Mouse (Mus musculus) 3134 (cell line): Measurements from ENCODE around the gene Ank.
"Not testable (repeated sequence)": the region's sequence is repeated elsewhere in the genome, so short reads cannot be mapped to it uniquely, and the experiment has no call there.

Experiments used
- DNase-seq: peaks from one replicate; pipeline ENCODE4 v3.0.0-alpha.2; 2011; ENCODE audit warnings: low spot score; ENCODE audit not compliant: insufficient read length; ENCODE audit errors: extremely low read depth

The Ank gene

DNA sequence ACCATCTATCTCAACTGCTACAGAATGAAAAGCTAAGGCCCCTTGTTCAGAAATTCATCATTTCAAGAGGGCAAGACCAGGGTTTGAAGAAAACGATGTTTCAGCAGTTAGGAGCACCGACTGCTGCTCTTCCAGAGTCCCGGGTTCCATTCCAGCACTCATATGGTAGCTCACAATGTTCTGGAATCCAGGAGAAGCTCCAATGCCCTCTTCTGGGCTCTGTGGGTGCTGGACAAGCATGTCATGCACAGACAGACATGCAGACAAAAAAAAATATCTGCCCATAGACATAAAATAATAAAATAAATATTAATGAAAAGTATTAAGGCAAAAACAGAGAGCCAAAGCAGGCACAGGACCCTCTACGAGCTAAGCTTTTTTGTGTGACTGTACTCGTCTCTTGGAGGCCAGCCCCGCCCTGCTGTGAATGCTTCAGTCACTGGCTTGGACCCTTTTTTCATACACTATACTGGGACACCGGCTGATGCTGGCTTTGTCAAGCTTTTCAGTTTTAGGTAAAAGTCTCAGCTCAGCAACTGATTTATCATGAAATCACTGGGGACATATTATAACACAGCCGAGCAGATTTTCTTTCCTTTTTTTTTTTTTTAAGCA lies 979 bp upstream of the Ank start:
- DNase-seq, result peak; percentile 48

DNA sequence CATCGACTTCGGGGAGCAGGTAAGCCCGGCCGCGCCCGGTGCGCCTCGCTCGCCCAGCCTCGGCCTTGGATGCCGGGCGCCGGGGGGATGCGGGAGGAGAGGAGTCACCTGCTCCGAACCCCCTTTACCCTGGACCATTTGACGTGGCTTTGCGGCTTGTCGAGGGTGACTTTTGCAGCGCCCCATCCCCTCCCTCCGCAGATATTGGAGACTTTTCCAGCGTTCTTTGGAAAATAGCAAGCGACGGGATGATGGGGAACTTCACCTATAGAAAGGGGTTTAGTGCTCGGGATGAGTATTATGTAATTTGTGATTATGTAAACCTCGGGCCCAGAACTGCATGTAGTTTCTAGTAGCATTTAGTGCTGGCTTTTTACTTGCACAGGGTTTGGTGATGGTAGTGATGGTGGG lies 609 bp downstream of the Ank start:
- DNase-seq, result no peak

DNA sequence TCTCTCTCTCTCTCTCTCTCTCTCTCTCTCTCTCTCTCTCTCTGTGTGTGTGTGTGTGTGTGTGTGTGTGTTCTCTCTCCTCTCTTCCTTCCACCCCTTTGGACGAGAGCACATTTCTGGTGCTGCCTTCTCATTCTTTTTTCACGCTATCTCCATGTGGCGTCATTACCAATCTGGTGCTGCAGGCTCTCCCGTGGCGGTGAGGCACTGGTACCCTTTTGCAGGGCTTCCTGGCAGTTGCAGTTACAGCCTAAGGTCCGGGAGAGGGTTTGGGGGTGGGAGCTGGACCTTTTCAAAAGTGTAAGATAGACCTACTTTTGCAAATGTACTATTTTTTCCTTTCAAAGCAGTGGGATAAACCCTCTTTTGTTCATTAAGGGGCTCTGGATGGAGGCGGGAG lies 1.2 kb downstream of the Ank start:
- DNase-seq, result peak; percentile 44

DNA sequence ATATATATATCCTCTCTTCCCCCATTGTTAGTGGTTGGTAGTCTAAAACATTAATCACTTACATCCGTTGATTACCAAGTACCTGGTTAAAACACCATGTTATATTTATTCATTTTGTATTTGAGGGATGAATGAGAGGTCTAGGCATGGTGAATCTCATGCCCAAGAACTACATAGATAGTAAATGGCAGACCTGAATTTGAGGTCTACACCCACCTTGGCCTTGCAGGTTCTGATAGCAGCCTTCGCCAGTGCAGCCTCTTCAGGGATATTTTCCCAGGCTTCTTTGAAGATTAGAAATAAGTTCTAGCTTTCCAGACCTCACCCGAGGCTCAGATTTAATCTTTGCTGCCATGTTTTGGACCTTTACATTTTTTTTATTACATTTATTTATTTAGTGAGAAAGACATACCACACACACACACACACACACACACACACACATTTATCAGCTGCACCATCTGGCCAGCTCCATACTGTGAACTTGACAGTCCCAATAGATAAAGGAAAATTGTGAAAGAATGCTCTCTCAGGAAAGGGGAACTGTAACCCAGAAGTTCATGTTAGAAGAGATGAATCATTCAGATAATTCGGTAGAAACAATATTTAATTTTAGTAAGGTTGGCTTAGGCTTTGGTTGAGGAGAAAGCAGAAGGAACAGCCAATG lies 2.5 kb downstream of the Ank start:
- DNase-seq, result no peak

DNA sequence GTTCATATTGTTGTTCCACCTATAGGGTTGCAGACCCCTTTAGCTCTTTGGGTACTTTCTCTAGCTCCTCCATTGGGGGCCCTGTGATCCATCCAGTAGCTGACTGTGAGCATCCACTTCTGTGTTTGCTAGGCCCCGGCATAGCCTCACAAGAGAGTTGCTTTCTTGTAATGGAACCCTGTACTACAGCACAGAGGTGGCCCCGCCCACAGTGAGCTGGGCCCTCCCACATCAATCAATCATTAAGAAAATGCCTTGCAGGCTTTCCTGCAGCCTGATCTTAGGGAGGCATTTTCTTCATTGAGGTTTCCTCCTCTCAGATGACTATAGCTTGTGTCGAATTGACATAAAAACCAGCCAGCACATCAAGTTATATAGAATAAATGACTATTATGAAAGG lies 3.9 kb downstream of the Ank start:
- DNase-seq, result not testable (repeated sequence)

DNA sequence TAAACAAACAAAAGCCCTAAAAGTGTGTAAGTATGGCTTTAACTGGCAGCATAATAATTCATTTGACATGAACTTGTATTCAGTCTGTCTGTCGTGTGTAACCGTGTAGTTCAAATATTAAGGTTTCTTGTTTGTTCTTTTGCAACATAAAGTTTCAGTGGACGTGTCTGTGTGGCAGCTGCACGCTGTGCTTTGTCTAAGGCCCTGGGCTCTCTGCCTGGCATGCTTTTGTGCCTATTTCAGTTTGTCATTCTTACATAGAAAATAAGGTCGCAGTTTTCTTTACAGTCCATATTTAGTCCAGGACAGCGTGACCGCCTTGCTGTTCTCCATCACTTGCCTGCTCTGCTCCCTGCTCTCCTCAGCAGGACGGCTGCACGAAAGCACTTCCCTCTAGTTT lies 5.8 kb downstream of the Ank start:
- no peak for DNase-seq

DNA sequence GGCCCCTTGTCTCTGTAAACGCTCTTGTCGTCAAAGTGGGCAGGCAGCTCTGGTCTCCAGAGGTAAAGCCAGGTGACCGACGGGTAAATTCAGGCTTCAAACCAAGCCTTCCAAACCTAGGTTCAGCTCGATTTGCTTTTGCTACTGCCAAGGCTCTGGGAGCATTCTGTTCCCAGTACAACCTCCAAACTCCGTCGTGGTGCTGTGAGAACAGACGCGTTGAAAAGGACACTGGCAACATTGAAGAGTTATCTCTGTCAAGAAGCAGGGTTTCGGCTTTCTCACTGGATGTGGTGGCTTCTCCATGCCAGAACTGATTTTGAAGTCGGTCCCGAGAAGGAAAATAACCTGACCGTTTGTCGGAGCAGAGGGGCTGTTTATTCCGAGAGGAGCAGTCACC lies 9.5 kb downstream of the Ank start:
- DNase-seq, result no peak

DNA sequence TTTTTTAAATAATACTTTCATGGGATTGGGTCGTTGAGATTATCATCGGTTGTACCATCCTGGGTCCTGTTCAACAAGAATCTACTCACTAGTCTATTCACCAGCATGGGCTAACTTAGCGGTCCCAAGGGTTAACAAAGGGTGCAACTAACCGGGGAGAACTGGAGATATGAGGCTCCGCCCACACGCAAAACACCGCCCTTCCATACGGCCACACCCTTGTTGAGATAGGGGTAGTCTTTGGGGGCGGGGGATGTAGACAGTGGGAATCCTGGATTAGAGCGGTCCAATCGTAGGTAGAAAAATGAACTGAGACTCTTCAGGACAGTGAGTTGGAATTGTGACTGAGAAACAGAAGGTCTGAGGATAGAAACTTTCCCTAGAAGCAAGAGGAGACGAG lies 10.2 kb downstream of the Ank start:
- no peak for DNase-seq

DNA sequence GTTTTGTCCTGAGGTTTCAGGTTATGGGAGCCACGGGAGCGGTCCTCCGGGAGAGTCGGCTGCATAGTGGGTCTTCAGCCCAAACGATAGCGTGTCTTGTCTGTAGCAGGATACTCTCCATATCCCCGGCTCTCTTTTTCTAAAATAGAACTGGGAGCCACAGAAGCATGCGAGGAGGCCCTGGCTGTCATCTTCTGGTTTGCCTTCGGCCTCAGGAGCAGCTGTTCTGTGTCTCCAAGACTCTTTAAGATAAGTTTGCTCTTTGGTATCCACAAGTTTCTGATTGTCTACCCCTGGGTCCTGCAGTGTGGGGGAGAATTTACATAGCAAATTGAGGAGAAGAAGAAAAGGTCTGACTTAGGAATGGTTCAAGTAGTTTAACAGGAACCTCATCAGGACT lies 10.7 kb downstream of the Ank start:
- no peak for DNase-seq

DNA sequence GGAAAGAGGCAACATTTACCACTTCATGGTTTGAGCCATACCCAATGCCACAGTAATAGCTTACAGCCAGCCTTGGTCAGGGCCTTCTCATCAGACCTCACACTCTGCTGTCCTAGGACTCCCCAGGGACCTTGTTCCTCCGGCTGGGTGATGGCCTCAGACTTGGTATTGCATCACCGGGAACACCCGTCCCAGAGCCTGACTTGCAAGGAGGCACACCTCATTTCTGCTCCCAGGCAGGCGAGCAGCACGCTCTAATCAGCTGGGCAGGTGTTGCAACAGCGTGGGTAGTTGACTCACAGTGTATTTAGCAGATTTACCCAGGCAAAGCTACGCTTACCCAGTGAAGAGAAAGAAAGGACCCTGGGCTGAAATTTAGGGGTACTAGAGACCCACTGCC lies 11.2 kb downstream of the Ank start:
- DNase-seq, result peak; percentile 76

DNA sequence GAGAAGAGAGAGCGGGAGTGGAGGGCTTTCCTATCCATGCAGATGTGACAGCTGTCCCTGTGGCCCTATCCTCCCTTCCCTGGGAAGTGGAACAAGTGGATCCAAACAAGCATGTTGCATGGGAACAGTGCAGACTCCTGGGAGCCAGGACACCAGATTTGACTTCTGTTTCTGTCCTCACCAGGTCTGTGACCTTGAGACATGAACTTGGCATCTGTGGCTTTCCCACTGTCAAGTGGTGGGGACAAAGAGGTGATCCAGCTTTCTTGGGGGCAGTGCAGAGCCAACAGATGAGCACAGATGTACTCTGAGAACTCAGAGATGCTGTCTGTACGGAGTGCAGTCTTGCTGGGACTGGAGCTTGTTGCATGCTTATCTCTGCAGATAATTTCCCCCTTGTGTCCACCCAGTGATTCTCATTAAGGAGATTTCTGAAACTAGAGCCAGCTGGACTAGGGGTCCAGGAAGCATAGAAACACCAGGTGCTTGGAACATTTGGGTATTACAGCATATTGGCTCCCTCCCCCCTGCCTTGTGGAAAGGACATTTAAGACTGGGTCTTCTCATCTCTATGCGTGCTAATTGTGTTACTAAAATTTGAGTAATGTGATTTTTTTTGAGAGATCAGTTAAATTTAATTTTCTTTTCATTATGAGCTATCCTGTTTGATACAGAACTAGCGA lies 14.0 kb downstream of the Ank start:
- no peak for DNase-seq

DNA sequence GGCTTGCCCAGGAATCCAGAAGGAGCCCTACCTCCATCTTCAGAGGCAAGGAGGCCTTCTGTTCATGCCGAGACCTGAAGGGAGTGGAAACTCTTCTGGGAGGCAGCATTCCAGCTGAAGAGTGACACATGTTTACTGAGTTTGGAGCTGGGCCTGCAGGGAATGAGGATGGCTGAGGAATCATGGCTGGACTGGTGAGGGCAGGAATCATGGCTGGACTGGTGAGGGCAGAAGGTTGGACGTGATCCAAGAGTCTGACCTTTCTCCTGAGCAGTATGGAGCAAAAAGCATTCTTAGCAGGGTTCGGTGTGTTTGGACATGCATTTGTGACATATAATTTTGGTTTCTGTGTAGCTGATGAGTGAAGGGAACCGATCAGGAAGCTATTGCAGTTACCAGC lies 15.5 kb downstream of the Ank start:
- no peak for DNase-seq

DNA sequence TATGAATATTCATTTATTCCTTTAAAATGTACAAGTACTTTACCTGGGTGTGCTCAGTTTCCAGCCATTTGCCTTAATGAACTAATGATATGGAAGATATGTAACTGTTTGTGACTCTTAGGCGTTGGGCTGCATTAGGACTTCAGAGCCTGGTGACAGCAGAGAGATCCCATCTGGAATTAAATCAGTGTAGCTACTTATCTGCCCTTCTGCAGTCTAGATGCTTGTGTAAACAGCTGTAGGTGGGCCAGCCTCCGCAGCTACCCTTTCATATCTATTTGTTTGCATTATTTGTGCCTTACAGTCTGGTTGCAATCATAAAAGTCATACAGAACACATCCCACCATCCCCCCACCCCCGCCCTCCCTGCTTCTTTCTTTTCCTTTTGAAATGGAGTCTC lies 16.7 kb downstream of the Ank start:
- no peak for DNase-seq

DNA sequence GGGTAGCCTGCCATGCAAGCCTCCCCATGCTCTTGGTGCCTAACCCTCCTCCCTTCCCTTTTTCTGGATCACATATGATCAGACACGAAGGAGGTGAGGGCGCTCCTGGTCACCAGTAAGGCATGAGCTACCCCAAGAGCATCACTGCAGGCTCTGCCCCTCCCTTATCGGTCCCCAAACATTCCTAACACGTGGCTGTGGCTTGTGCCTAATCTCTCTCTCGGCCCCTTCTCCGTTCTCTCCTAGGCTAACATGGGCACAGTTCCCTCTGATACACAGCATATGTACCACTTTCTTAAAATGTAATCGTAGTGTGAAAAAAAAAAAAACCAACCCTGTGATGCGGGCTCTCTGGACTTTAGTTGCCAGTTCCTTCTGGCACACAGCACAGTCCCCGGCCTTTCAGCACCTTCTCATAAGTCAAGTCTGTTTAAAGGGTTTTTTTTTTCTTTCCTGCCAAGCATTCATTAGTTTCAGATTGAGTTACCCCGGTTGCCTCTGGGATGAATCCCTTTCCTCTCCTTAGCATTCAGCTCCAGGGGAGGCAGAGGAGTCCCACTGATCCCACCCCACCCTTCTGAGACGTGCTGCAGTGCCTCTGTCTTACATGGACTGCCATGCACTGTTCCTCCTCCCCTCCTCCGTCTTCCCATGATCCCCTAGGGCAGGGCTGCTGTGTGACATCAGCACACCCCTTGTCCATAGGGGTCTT lies 19.2 kb downstream of the Ank start:
- no peak for DNase-seq

DNA sequence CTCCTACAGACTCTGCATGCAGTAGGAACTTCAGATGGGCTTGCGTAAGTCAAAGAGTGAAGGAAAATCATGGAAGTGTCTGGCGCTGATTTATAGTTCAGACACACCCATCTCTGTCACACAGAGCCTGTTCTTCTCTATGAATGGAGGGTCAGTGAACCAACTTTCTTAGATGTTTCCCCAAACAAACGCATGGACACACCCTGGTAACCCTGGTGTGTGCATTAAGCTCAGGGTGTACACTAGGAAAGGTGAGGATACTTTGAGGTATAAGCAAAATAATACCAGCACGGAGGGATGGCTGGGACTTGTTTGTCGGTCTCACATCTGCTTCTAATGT lies 19.8 kb downstream of the Ank start:
- DNase-seq, result no peak

DNA sequence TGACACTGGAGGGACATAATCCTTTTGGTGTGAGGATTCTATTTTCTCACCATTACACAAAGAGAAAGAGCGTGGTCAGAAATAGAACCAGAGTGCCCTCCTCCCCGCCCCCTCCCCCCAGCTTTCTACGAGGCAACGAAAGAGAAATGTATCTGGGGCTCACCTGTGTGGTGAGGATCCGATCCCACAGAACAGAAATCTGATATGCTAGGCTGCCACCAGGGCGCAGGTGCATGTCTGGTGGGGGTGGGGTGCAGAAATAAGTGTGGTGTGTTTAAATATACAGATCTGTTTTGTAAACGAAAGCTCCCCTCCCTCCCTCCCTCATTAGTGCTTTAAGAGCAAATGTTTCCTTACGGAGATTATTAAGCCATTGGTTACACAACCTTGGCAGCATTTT lies 20.6 kb downstream of the Ank start:
- DNase-seq, result no peak

DNA sequence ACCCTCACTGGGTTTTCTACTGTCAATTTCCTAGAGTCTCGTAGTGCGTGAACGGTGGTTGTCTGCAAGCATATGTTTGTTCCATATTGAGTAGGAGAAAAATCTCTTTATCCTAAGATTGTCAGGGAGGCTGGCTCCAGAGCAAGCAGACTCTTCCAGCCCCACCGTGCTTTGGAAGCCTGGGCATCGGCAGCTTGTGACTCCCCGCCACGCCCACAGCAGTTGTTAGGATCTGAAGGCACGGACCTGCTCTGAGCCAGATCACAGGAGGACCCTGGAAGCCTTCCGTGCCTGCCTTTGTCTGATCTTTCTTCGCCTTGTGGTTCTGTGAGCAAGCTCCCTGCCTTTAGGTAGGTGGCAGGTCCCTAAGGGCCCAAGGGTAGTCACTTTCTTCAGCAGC lies 21.6 kb downstream of the Ank start:
- DNase-seq, result no peak

DNA sequence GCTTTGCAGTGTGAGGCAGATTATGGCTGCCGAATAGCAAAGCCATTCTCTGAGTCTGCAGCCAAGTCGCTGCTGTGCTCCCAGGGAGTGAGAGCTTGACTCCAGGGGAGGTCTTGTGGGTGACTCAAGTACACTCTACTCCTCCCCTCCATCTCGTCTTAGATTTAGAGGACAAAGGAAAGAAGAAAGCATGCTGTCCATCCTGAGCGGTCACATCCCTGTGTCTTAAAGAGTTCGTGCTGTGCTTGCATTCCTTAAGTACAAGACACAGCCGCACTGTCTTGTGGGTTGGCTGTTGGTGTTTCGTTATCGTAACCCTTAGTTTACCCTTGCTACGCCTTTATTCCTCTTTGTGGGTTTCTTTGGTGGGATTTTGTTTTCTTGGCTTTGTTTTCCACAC lies 24.2 kb downstream of the Ank start:
- DNase-seq, result no peak

DNA sequence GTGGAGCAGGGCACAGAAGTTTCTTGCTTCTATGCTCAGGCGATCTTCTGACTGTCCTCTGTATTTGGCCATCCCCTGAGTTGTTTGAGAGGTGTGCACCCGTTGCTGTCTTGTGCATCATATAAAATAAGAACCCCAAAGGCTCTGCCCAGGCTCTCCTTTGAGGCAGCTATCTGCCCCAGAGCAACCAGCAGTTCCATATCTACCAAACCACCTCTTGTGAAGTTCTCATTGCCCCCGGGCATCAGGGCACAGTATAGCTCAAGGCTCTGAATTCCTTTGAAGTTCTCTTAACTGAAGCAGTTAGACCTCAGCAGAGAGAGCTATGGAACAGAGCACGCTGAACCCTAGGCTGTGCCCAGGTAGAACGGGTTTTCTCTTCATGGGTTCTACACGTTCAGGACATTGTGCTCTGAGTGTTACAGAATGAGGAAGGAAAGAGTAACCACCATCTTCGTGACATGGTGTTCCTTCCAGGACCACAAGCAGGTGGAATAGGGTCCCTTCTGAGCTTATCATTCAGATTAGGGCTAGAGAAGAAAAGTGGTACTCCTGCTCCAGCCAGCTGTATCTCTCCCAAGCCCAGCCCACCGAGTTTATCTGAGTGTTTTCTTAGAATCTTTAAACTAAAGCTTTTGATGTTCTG lies 25.1 kb downstream of the Ank start:
- no peak for DNase-seq

DNA sequence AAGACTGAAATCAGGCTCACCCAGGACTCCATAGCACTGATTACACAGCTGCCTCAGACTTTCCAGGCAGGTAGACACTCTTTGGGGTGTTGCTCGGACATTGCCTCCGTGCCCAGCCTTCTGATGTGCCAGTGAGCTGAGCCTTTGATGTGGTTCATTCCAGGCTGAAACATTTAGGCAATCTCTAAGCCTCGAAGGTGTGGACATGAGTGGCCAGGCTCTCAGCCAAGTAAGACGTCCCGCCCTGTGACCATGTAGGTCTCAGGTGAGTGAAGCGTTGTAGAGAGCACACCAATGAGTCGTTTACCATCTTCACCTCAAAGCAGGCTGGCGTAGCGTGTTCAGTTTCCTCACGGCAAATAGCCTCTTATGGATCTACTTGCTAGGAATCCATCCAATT lies 25.7 kb downstream of the Ank start:
- no peak for DNase-seq

DNA sequence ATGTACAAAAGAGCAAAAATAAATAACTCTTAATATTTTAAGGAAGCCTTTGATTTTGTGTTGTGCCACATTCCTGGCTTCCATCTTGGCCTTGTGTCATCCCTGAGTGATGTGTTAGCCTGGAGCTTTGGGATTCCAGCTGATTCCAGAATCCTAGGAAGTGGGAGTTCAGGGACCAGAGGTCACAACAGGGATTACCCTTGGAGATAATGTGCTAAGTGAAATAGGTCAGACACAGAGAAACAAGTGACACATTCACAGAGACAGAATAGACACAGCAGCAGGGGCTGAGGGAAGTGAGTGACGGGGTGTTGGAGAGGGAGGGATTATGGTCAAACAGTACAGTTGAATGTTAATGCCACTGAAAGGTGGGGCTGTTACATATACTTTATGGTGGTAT lies 26.3 kb downstream of the Ank start:
- no peak for DNase-seq
